Mouse (Mus musculus) gastrocnemius, adult 18-20 months (tissue): ENCODE data around the gene Atp5j. TPM values are rescaled to one million over a fixed set of nuclear protein-coding genes. Genes with fewer than 3 reads are reported as not detected.

Experiments
- DNase-seq: peaks from one replicate; pipeline ENCODE4 v3.0.0; 2021; ENCODE audit warnings: low spot score
- long read RNA-seq, 2 experiments: library from polyadenylated mRNA; stranded (forward); transcript quantifications; one replicate each; pipeline ENCODE4 v2.0.0; 2021
- total RNA-seq, 2 experiments: library from RNA; stranded (reverse); gene quantifications; 2 replicates each; pipeline ENCODE4 v1.2.3; 2021

The Atp5j gene
- 1,000 to 10,000 TPM; 1,092 to 1,176 TPM for total RNA-seq
- long read RNA-seq, experiment 1, transcript Atp5j-201 (5 exons, 809 nt), result major isoform, 94 of 1,000 reads
- long read RNA-seq, experiment 1, transcript Atp5j-208 (3 exons, 526 nt), result minor isoform, 7 of 1,000 reads
- long read RNA-seq, experiment 1, transcript Atp5j-202 (6 exons, 742 nt), result minor isoform, 5 of 1,000 reads
- long read RNA-seq, experiment 1, partial matches to known transcripts, result 765 of 1,000 reads
- long read RNA-seq, experiment 1, other reads (novel, unspliced or antisense), result 125 of 1,000 reads
- long read RNA-seq, experiment 2, transcript Atp5j-208 (3 exons, 526 nt), result minor isoform, 8 of 764 reads
- long read RNA-seq, experiment 2, transcript Atp5j-201 (5 exons, 809 nt), result major isoform, 56 of 764 reads
- long read RNA-seq, experiment 2, partial matches to known transcripts, result 599 of 764 reads
- long read RNA-seq, experiment 2, other reads (novel, unspliced or antisense), result 92 of 764 reads

DNA sequence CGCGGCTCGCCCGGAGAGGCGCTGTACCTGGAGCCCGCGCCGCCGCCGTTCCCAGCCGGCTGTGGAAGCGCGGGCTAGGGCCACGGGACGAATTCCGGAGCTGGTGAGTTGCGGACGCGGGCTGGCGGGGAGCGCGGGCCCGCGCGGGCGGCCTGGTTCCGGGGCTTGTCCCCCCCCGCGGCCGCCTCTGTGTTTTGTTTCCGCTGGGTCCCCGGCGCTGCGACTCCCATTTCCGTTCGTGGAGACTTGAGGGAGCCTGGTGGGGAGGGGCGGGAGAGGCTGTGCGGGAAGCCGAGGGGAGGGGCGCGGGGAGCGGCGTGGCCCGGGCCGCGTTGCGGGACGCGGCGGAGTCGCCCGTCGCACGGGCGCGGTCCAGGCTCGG, at the start of gene Atp5j:
Gene Atp5j, minus strand, starts transcription at position 185 of the 382 bp plus-strand sequence.
- peak; percentile 81 for DNase-seq

DNA sequence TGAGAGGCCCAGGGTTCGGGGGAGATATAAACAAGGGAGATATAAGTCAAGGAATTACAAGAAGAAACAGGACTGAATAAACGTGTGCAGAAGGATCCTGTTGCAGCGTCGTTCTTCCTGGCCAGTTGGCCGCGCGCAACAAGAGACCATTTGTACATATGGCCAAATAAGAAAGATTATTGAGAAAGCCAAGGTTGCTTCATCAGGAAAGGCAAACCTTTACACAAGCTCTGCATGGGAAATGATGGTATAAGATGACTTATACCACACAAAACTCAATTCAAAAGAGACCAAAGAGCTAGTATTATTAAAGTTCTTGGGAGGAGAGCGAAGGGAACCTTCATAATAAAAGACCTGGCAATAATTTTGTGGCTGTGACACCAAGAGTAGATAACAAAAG, 49.1 kb upstream of the Atp5j start:
- DNase-seq, result no peak

DNA sequence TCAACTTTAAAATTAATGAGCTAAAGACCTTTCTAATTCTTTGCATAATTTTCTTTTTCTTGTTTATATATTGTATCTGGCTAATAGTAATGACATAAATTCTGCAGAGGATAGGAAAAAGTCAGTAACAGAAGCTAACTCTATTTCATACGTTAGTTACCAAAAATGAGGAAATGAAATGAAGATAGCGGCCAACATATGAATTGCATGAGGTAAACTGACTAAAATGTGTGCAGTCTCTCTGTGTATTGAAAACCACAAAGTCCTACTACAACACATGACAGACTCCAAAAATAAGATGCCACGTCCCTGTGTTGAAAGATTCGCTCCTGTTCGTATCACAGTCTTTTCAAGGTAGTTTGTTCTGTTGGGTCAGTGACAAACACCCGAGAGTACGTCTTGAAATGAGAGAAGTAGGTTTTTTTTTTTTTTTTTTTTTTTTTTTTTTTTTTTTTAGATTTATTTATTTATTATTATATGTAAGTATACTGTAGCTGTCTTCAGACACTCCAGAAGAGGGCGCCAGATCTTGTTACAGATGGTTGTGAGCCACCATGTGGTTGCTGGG, 46.4 kb upstream of the Atp5j start:
- DNase-seq, result no peak

DNA sequence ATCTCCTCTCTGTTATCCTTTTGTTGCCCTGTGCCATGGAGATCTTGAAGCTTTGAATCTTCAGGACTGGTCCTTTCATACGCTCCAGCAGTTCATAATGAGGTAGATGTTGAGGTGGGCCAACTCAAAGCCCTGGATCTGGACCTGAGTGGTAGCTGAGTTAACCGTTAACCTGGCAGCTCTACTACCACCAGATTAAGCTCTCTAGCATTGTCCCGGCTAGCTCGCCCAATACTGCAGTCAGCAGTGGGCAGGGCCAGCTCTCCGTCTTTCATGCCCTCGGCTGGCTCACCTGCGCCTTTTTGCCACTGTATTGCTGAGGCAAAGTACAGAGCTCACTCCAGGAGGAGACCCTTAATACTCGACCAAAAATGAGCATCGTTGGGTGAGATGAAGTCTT, 45.7 kb upstream of the Atp5j start:
- DNase-seq, result no peak

DNA sequence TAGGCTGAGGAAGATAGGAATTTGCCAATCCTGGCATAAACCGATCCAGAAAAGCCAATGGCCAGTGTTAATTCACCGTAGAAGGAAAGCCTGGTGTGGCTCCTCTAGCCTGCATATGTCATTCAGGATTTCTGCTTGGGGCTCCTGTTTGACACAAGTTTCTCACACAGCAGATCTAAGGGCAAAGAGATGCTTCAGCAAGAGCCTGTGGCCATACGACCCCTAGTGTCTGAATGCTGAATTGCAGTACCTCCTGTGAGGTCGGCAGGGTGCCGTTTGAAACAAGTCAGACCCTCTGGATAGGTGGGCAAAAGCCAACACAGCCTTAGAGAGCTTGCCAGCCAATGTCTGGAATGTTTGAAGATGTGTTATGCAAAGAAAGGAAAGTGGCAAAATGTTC, 43.7 kb upstream of the Atp5j start:
- DNase-seq, result peak; percentile 69

DNA sequence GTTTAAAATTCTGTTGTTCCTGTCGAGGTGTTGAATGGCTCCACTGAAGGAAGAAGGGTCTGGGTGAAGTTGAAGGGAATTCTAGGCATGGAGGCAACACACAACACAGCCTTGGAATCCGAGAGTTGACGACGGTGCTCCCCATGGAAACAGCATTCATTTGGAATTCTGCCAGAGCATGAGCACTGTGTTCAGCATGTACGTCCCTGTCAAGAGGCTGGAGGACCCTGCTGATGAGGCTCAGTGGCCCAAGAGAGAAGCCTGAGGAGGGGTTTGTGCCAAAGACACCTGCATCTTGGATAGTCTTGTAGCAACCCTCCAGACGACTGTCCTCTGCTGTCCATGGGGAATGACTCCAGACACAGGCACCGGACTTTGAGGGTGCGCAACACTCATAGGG, 40.7 kb upstream of the Atp5j start:
- no peak for DNase-seq

DNA sequence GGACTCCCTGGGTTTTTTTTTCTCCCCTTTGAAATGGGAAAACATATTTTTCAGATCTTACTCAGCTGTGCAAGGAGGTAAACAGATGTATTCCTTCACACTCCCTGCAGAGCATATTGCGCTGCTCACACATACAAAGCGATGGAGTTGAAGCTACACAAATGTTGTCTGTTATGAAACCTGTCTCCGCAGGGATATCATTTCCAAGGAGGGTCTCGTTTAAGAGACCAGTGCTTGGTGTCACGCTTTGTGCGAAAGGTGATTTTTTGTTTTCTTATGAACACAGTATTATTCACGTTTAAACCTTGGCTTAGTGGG, 40.3 kb upstream of the Atp5j start:
- DNase-seq, result no peak

DNA sequence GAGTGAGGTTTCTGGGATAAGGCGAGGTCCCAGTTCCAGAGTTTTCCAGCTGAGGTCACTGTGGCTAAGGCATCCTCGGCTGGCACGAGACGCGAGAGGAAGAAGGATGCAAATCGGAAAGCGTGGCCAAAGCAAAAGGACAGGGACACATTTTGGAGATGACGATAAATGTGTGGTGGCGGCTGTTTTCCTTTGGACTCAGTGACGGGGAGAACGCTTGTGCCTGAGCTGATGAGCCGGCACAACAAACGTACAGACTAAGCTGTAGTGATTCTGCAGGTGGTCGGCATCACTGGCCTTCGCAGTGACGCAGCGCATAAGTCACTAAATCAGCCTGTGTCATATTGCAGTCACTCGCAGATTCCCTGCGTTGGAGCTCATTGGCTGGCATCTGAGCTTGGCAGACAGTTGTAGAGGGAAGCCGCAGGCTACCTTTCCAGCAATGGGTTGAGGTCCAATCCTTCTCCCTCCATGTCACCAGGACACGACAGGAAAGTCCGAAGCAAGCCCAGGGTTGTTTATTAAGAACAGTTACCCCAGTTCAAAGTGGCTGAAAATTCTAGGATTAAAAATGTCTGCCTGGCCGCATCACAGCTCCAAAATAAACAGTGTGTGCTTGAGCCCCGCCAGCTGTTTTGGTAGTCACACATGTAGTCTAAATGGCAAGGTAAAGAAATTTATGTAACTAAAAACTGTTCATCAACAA, 39.7 kb upstream of the Atp5j start:
- DNase-seq, result no peak

DNA sequence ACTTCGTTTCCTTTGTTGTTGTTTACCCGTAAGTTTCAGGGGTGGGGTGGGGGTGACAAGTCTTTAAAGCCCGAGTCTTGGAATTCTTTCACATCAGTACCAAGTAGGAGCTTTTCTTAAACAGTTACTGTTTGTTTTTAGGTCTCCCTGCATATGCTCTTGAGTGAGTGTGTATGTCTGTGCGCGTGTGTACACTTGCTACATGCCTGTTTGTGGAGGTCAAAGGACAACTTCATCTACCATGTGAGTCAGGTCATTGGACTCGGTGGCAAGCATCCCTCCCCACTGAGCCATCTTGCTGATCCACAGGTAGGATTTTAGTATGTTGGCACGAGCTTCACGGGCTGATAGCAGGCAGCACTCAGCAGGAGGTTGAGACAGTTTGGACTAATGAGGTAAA, 38.4 kb upstream of the Atp5j start:
- DNase-seq, result no peak

DNA sequence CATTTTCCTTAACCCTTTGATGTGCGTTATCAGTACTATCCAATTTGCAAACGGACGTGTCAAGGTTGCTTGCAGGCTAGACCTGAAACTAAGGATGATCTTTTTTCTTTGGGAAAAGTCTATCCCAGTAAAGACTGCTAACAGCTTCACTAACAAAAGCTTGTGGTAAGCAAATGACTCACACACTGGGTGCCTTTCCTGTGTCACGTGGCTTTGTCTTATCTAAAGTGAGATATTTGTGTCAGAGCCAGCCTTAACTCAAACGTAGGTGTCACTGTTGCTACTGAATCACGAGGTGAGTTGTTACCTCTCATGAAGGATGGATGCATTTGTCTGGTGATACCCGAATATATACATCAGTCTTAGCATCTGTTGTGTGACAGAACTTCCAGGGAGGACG, 29.2 kb upstream of the Atp5j start:
- DNase-seq, result no peak

DNA sequence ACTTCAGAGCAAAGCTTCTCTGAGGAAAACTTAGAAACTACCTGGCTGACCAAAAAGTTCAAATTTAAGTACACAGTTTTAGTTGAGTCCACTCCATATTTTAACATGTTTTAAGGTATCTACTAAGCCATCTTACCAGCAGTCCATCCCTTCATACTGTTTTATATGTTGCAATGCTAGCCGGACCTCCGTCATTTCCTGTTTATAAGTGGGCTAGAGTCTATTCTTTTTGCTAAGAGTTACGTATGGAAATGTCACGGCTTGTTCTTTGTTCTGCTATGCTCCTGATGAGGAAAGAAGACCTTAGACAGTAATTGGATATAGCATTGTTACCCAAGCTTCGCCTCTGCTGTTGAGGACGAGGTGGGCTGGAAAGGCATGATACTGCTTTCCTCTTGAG, 18.1 kb upstream of the Atp5j start:
- no peak for DNase-seq

DNA sequence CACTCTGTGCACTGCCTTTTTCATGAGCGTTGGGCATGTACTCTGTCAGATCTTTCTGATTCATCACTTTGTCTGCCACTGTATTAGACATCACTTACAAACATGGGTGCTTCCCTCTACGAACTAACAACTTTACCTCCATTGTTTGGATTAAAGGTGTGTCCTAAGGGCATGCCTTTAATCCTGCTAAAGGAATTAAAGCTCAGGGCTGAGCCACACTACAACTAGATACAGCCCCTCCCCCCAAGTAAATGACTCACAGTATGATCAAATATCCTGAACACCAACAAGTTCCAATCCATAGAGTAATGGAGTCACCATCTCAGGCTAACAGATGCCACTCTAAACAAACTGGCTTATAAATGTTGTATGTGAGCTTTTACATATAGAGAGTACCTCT, 3.2 kb upstream of the Atp5j start:
- no peak for DNase-seq

DNA sequence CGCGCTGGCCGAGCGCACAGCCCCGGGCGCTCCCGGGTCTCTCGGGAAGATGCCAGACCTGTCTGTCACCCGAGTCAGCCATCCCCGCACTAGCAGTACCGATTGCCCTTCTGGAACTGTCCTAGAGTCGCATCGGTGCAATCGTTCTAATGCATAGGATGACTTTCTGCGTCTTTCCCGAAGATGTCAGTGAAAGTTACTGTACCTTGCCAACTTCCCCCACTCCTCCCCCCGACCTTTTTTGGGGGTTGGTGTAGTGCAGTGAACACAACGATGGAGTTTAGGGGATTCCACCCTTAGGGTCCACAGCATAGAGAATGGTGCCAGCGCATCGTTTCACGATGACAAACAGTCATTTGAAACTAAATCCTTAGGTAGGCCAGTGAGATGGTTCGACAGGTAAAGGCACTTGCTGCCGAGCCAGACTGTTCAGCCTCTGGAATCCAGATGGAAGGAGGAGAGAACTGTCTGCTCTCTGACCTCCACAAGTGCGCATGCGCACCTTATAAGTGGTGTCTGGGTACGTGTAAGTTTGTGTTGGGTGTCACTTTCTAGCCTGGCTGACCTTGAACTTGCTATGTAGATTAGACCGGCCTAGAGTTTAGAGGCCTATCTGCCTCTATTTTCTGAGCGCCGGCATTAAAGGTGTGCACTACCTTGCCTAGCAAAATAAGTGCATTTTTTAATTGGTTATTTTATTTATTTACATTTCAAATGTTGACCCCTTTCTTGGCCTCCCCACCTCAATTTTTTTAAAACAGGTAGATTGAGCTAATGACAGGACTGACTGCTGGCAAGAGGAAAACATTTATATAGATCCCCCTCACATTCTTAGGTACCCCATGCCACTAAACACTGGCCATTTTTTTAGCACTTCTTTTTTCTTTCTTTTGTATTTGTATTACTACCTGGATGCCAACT, 658 bp upstream of the Atp5j start:
- DNase-seq, result peak; percentile 55

DNA sequence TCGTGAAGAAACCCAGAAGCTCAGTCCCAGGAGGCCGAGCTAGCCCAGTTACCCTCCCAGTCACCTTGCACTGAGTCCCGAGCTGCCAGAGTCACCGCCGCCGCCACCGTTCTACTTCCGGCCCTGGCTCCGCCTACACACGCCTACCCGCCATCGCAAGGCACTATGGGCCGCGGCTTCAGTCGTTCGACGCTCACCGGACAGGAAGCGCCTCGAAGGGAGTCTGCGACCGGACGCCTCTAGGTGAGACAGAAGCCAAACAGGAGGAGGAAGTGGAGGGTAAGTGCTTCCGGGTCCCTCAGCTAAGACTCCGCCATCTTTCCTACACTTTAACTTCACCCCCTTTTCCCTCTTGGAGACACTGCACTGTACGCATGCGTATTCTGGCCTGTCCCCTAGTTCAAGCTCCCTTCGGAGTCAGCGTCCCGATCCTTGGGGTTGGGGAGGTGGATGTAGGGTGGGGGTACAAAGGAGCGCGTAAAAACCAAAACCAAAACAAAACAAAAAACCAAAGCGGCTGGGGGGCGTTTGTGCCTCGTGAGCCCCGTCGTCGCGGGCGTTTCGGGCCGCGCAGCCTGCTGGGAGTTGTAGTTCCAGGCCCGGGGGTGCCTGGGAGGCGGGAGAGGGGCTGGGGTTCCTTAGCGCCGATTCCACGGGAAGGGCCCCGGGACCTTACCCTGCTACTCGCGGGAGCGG, 532 bp downstream of the Atp5j start, which contains the start of gene Gabpa:
Gene Gabpa, plus strand, starts transcription at position 181 of the 696 bp plus-strand sequence.
- peak; percentile 93 for DNase-seq

DNA sequence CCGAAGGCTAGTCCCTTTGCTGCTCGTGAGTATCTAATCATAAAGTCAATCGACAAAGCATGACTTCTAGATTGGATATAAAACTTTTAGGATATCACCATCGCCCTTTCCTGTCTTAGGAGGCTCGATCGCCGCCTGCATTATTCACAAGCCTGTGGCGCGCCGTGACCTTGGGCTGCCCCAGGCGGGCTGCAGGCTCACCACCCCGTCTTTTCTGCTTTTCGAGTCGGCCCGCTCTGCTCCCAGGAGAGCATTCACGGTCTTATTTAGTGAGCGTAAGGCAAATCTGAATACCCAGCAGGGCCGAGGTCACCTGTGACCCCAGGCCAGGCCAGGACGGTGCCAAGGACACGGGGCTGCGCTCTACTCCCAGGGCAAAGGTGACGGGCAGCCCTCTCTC, 1.1 kb downstream of the Atp5j start:
- peak; percentile 12 for DNase-seq

DNA sequence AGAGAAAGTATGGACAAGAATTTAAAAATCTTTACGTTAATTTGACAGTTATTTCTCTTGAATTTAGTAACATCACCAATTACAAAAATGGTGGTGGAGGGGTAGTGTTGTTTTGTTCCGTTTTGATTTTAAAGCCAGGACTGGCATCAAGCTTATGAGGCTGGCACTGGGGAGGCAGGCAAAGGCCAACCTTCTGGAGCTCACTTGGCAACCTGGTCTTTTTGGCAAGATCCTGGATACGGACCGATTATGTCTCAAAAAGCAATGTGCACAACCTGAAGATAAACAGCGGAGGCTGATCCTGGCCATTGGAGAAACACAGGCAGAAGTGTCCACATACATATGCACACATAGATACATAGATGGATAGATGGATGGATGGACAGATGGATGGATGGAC, 2.7 kb downstream of the Atp5j start:
- peak; percentile 56 for DNase-seq

DNA sequence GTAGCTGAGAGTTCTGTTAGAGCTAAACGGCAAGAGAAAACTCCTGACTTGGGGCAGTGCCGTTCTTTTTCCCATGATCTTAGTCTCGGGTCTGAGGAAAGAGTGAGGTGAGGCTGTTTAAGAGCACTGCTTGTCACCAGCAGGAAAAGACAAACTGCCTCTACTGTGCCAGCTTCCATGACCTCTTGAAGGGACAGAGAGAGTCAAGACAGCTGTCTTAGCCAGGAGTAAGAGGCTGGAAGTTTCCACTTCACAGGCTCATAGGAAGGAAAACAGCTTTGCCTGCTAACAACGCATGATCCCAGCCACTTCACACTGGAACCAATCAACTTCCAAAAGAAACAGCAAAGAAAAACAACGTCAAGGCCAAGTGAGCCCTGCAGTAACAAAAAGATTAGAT, 3.7 kb downstream of the Atp5j start:
- peak; percentile 29 for DNase-seq

DNA sequence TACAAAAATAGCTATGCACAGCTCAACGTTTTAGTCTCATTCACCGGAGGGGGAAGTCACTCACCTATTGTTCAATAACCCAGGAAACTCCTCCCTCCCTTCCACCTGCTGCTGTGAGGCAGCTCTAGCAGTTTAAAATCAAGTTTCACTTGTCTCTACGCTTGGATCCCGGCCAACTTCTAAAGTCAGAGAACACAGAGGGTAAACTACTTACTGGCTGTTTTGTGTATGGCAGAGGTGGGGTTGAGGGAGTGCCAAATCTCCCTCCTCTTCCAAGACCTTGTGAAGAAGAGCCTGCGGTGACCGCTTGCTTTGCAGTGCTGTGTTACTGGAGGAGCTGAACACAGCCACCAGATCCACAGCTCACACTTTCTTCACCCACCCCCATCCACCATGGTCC, 10.4 kb downstream of the Atp5j start:
- DNase-seq, result peak; percentile 43

DNA sequence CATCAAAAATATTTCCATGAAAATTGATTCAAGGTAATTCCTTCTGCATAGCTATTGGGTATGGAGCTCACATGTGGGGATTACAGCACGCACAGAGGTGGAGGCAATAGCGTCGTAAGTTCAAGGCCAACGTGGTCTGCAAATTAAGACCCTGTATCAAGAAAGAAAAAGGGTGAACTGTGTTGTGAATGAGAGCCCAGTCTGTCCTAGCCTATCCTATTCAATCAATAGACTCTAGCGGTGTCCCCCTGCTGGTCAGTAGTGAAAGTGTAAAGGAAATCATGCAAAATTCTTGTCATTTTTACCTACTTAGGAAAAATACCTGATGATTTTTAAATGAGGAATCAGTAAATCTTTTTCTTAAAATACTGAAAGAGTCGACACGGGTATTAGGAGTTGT, 18.0 kb downstream of the Atp5j start:
- DNase-seq, result no peak

DNA sequence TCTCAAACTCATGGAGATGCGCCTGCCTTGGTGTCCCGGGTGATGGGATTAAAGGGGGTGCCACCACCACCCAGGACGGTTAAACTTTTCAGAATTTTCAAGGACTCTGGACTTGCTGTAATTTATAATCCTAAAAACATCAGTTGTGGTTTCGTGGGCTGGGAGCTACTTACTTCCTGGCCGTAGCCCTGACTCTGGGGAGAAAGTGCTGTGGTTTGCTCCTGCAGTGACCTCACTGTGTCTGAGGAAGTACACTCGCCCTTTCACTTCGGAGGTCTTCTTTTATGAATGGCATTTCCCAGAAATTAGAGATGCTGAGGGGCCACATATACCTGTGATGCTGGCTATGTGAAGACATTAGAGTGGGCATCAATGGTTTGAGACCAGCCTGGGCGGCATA, 20.9 kb downstream of the Atp5j start:
- DNase-seq, result no peak

DNA sequence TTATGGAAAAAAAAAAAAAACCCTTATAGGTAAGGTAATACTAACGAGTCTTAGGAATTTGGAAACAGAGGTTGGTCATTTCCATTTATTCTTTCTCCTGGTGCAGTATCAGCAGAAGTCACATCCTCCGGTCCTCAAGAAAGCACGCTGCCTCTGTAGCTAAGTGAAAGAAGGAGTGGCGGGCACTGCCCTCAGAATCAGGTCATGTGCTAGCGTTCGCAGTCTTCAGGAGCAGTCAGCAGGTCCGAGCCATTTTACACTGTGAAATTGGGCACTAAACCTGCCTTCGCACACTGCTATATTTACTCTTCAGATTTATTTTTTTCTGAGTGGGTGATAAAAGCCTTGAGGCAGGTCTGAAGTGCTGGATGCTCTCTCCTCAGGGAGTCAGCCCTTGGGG, 21.6 kb downstream of the Atp5j start:
- DNase-seq, result no peak
